Mouse (Mus musculus) liver, adult 2 months (tissue): ENCODE results near the gene Pcx. TPM values are rescaled to one million over a fixed set of nuclear protein-coding genes. Genes with fewer than 3 reads are reported as not detected.

ENCODE experiments used
- DNase-seq: peaks from one replicate; pipeline ENCODE4 v3.0.0-alpha.2; 2011; ENCODE audit warnings: low read depth, low spot score; ENCODE audit errors: extremely low read depth
- H3K27ac ChIP-seq: fragments of 200-500 bp; replicated peaks from 2 replicates; pipeline ENCODE4 v1.5.1; 2012; ENCODE audit warnings: low read depth, mild to moderate bottlenecking, control low read depth, inconsistent platforms, low read length; ENCODE audit not compliant: insufficient read depth
- H3K27me3 ChIP-seq: fragments of 200-500 bp; 2 replicates; pipeline ENCODE4 v1.6.1; 2012; ENCODE audit warnings: mild to moderate bottlenecking, moderate library complexity, low read length, inconsistent platforms; ENCODE audit not compliant: control insufficient read depth, insufficient read depth
- H3K36me3 ChIP-seq: fragments of 200-500 bp; 2 replicates; pipeline ENCODE4 v1.6.1; 2012; ENCODE audit warnings: low read length, inconsistent platforms; ENCODE audit not compliant: control insufficient read depth, insufficient read depth
- H3K4me1 ChIP-seq: fragments of 200-500 bp; 2 replicates; pipeline ENCODE4 v1.6.1; 2011; ENCODE audit warnings: low read length; ENCODE audit not compliant: control insufficient read depth, insufficient read depth
- H3K4me3 ChIP-seq: fragments of 200-500 bp; 2 replicates; pipeline ENCODE4 v1.5.1; 2011; ENCODE audit warnings: low read depth, mild to moderate bottlenecking, control low read depth, low read length, moderate library complexity; ENCODE audit not compliant: insufficient read depth
- H3K79me2 ChIP-seq: fragments of 200-500 bp; 2 replicates; pipeline ENCODE4 v1.6.1; 2012; ENCODE audit warnings: inconsistent platforms, mild to moderate bottlenecking, low read length, moderate library complexity; ENCODE audit not compliant: control insufficient read depth, insufficient read depth
- H3K9ac ChIP-seq: fragments of 200-500 bp; 2 replicates; pipeline ENCODE4 v1.6.1; 2012; ENCODE audit warnings: low read depth, mild to moderate bottlenecking, control low read depth, inconsistent platforms, low read length
- CTCF ChIP-seq: fragments of 200-500 bp; IDR thresholded peaks from 2 replicates; pipeline ENCODE4 v1.5.1; 2011; ENCODE audit warnings: low read depth, low read length, control low read depth
- POLR2A ChIP-seq: fragments of 200-500 bp; IDR thresholded peaks from 2 replicates; pipeline ENCODE4 v1.6.1; 2011; ENCODE audit warnings: low read length, control low read depth; ENCODE audit not compliant: insufficient read depth; ENCODE audit errors: extremely low read depth
- WGBS: fragments of 180-500 bp; shearing (Covaris S2); methylation state at CpG from one replicate; pipeline ENCODE4 v1.1.7; 2018; 5-methylcytosine and 5-hydroxymethylcytosine counted together
- polyA plus RNA-seq: library from polyadenylated mRNA; depleted of rRNA; stranded (reverse); fragments of >200 nt; gene quantifications from 2 replicates; pipeline ENCODE4 v1.2.3, GENCODE M21; 2012
- total RNA-seq: library from RNA; depleted of rRNA; stranded (reverse); fragments of >200 nt; gene quantifications from 2 replicates; pipeline ENCODE4 v1.2.3, GENCODE M21; 2014

Pcx gene
- total and polyA plus RNA-seq, 2 experiments: 237 to 269 TPM

- Histone ChIP-seq H3K9ac (no peak overlapping the region), H3K79me2 (peaks cover 27% of the 10 kb centered on the region; the same call in 1 of the 2 replicates), H3K27me3 (no peaks in the 10 kb centered on the region), H3K27ac (peak overlapping the region; percentile 72), H3K36me3 (peaks cover 11% of the 10 kb centered on the region; the same call in 1 of the 2 replicates), H3K4me1 (peaks cover 16% of the 10 kb centered on the region), H3K4me3 (no peak overlapping the region)
- peak; percentile 70 for DNase-seq
- no peak for TF ChIP-seq POLR2A
- no peak for TF ChIP-seq CTCF
- 41% methylated on average over 4 of the region's 4 CpGs for WGBS
Measured at GRCm38 (mm10) chr19:4545091-4545490, 34.8 kb downstream of the Pcx start.

GRCm38 (mm10) chr19:4545841-4546240 lies 35.6 kb downstream of the Pcx start:
- H3K4me1 ChIP-seq: peaks cover 16% of the 10 kb centered on the region

GRCm38 (mm10) chr19:4547801-4548200 lies 37.5 kb downstream of the Pcx start:
- H3K27ac ChIP-seq: no peak overlapping the region
- H3K27me3 ChIP-seq: no peaks in the 10 kb centered on the region
- H3K4me3 ChIP-seq: no peak overlapping the region
- peaks cover 3% of the 10 kb centered on the region; the same call in 1 of the 2 replicates for H3K36me3 ChIP-seq
- no peak for TF ChIP-seq CTCF
- no peak for TF ChIP-seq POLR2A
- peaks cover 16% of the 10 kb centered on the region for H3K4me1 ChIP-seq
- no peak overlapping the region for H3K9ac ChIP-seq
- no peak for DNase-seq
- H3K79me2 ChIP-seq: peaks cover 20% of the 10 kb centered on the region; the same call in 1 of the 2 replicates
- WGBS: 86% methylated on average over 6 of the region's 6 CpGs

More at GRCm38 (mm10) chr19:4545841-4546240, 35.6 kb downstream of the Pcx start:
- Histone ChIP-seq H3K79me2 (peaks cover 22% of the 10 kb centered on the region; the same call in 1 of the 2 replicates), H3K27me3 (no peaks in the 10 kb centered on the region), H3K4me3 (no peak overlapping the region), H3K9ac (no peak overlapping the region), H3K36me3 (peaks cover 6% of the 10 kb centered on the region; the same call in 1 of the 2 replicates), H3K27ac (peak overlapping the region; percentile 72)
- peak; percentile 87 for DNase-seq
- 27% methylated on average over 6 of the region's 6 CpGs for WGBS
- no peak for TF ChIP-seq POLR2A
- no peak for TF ChIP-seq CTCF

- Histone ChIP-seq H3K9ac (no peak overlapping the region), H3K4me3 (no peak overlapping the region), H3K4me1 (peaks cover 16% of the 10 kb centered on the region), H3K27ac (no peak overlapping the region), H3K79me2 (peaks cover 20% of the 10 kb centered on the region; the same call in 1 of the 2 replicates), H3K27me3 (no peaks in the 10 kb centered on the region), H3K36me3 (peaks cover 3% of the 10 kb centered on the region; the same call in 1 of the 2 replicates)
- WGBS: 72% methylated on average over 3 of the region's 3 CpGs
- no peak for DNase-seq
- TF ChIP-seq POLR2A (no peak), CTCF (no peak)
Measured at GRCm38 (mm10) chr19:4548305-4548883, 38.1 kb downstream of the Pcx start.

- Histone ChIP-seq H3K4me3 (no peak overlapping the region), H3K27ac (no peak overlapping the region), H3K27me3 (no peaks in the 10 kb centered on the region), H3K9ac (no peak overlapping the region), H3K36me3 (no peaks in the 10 kb centered on the region), H3K79me2 (peaks cover 15% of the 10 kb centered on the region; the same call in 1 of the 2 replicates), H3K4me1 (peaks cover 31% of the 10 kb centered on the region)
- no peak for DNase-seq
- TF ChIP-seq CTCF (no peak), POLR2A (no peak)
Measured at GRCm38 (mm10) chr19:4554248-4554647, 44.0 kb downstream of the Pcx start.

GRCm38 (mm10) chr19:4555086-4555485 lies 44.8 kb downstream of the Pcx start:
- peaks cover 37% of the 10 kb centered on the region for H3K4me1 ChIP-seq
- no peak for TF ChIP-seq CTCF
- TF ChIP-seq POLR2A: no peak
- no peaks in the 10 kb centered on the region for H3K27me3 ChIP-seq
- 63% methylated on average over 7 of the region's 7 CpGs for WGBS
- no peaks in the 10 kb centered on the region for H3K36me3 ChIP-seq
- peaks cover 23% of the 10 kb centered on the region; the same call in 1 of the 2 replicates for H3K79me2 ChIP-seq
- no peak for DNase-seq
- no peak overlapping the region for H3K4me3 ChIP-seq
- no peak overlapping the region for H3K9ac ChIP-seq
- H3K27ac ChIP-seq: 0 out of 2 replicates have a peak overlapping the region, but pooled peaks have one; percentile 4
